In genomic region chr11:53330325-53330724, GRCm38 (mm10) we compare ENCODE assay signal across 23 mouse cellular contexts. TPM values are rescaled to one million over a fixed set of nuclear protein-coding genes. Genes with fewer than 3 reads are reported as not detected.
A peak's percentile ranks its signal among the peaks of the same experiment; 100 is the strongest.
DNase-seq lines count a peak whose midpoint lies in the region; TF ChIP-seq lines count a peak whose summit lies in the region.
"Had no signal": no experiment of that assay in that cellular context is flagged by ENCODE, and none has a peak within 500 bp of the region (broad histone marks: within the 10 kb centered on the region; RNA-seq: fewer than 3 reads in every experiment).

No protein-coding gene starts in this region.

- 0 out of 4 replicates have a peak, but pooled peaks of 1 of the 2 experiments have one; percentile 20 for TF ChIP-seq EP300 in MEL (IDR thresholded peaks at IDR 0.05; ENCODE audit: low read depth in 1 of 2, low read length in 2 of 2)

- no peak overlapping the region for H3K9ac ChIP-seq in MEL (ENCODE audit: control insufficient read depth, low read depth, low read length, poor library complexity, severe bottlenecking)
- H3K9ac ChIP-seq: embryonic facial prominence, embryonic 12.5 days; forebrain, embryonic 12.5 days; forebrain, postnatal 0 days; hindbrain, embryonic 13.5 days had no signal

- H3K9me3 ChIP-seq in MEL (replicated peaks; ENCODE audit: insufficient read depth, low read length) = no peaks in the 10 kb centered on the region
- H3K9me3 ChIP-seq: embryonic facial prominence, embryonic 12.5 days; forebrain, embryonic 12.5 days; G1E; hindbrain, embryonic 13.5 days had no signal

- no peak for TF ChIP-seq CTCF in MEL (IDR thresholded peaks at IDR 0.05 in 2 of 3, conservative IDR thresholded peaks at IDR 0.05 in 1 of 3; ENCODE audit: control insufficient read depth in 1 of 3, insufficient read depth in 1 of 3, low read depth in 2 of 3, low read length in 3 of 3, poor library complexity in 1 of 3, severe bottlenecking in 1 of 3)

- H3K27me3 ChIP-seq in MEL (ENCODE audit: control insufficient read depth in 1 of 2, insufficient read depth in 2 of 2, low read length in 2 of 2) = no peaks in the 10 kb centered on the region
- H3K27me3 ChIP-seq: CH12.LX; embryonic facial prominence, embryonic 12.5 days; forebrain, embryonic 12.5 days; hindbrain, embryonic 13.5 days had no signal

- TF ChIP-seq RAD21 in MEL (IDR thresholded peaks at IDR 0.05; ENCODE audit: low read depth, low read length) = no peak

- H3K27ac ChIP-seq in MEL (ENCODE audit: control insufficient read depth, low read depth, low read length) = no peak overlapping the region
- H3K27ac ChIP-seq: embryonic facial prominence, embryonic 12.5 days; forebrain, embryonic 12.5 days; hindbrain, embryonic 13.5 days; hindbrain, postnatal 0 days had no signal

- H3K4me1 ChIP-seq in MEL (ENCODE audit: control insufficient read depth in 1 of 2, insufficient read depth in 2 of 2, low read length in 2 of 2) = peaks cover 7 to 17% of the 10 kb centered on the region in 2 experiments

- TF ChIP-seq POLR2A in MEL (IDR thresholded peaks at IDR 0.05; ENCODE audit: control insufficient read depth in 1 of 2, insufficient read depth in 1 of 2, low read depth in 1 of 2, low read length in 2 of 2, poor library complexity in 1 of 2) = no peak

- peaks cover 13% of the 10 kb centered on the region for H3K79me2 ChIP-seq in MEL (ENCODE audit: control insufficient read depth, insufficient read depth, low read length, poor library complexity)

- DNase-seq in 416B (ENCODE audit: low read depth) (peak; percentile 72), MEL (ENCODE audit: low read depth, low spot score) (no peak)
- peak; percentile 65 for DNase-seq in CD4-positive, CD25-positive, alpha-beta regulatory T cell, adult 2 months (ENCODE audit: low read depth, low spot score)
- DNase-seq in induced T-regulatory cell, adult 2 months (ENCODE audit: low read depth) = peak; percentile 70
- no peak for DNase-seq in layer of hippocampus, adult 9-11 months
- DNase-seq in right cerebral cortex, adult 2 months (ENCODE audit: low spot score in 2 of 2) = no peak
- DNase-seq in layer of hippocampus, adult 18-20 months (ENCODE audit: low spot score in 2 of 2) = no peak
- no peak for DNase-seq in Muller cell, postnatal 12 days (ENCODE audit: inconsistent ontology term)
- DNase-seq: adrenal gland, postnatal 10 days; cerebellum, adult 11 months; cerebellum, adult 9-10 months; cerebellum, postnatal 25 days; forebrain, postnatal 0 days; gastrocnemius, postnatal 14 days; heart, postnatal 10 days; heart, postnatal 4 days; kidney, adult 8-10 months had no signal

- H3K36me3 ChIP-seq in MEL (ENCODE audit: control insufficient read depth in 1 of 2, insufficient read depth in 2 of 2, low read length in 2 of 2) = peaks cover 22% of the 10 kb centered on the region in 2 experiments

- no peak overlapping the region for H3K4me3 ChIP-seq in MEL (ENCODE audit: control insufficient read depth in 1 of 2, insufficient read depth in 1 of 2, low read depth in 2 of 2, low read length in 2 of 2)
- H3K4me3 ChIP-seq: embryonic facial prominence, embryonic 12.5 days; forebrain, embryonic 12.5 days; hindbrain, embryonic 13.5 days had no signal

TF ChIP-seq in MEL, 35 proteins besides CTCF, POLR2A, EP300 and RAD21:
- 0 out of 2 replicates have a peak, but pooled peaks have one; percentile 8 for TF ChIP-seq TCF12 (IDR thresholded peaks at IDR 0.05; ENCODE audit: low read depth, low read length)
- TF ChIP-seq ZMIZ1 (IDR thresholded peaks at IDR 0.05; ENCODE audit: low read depth, low read length) = no peak
- peak; percentile 46; the same call in 1 of the 2 replicates for TF ChIP-seq ZNF384 (IDR thresholded peaks at IDR 0.05; ENCODE audit: low read depth, low read length)

RNA-seq across cellular contexts. Expression of gene Zcchc10, which starts 5.8 kb away (rescaled TPM):
- 9.9 and 11.6 TPM in 2 replicates for total RNA-seq in MEL (2012; rRNA removed)
- polyA plus RNA-seq in MEL (2012; ENCODE audit: insufficient read depth in 1 of 2, insufficient read length in 2 of 2, low read depth in 1 of 2, low replicate concordance in 2 of 2, missing spikeins in 1 of 2) = 100 to 1,000 TPM in 1 of 2 experiments, 10 to 100 TPM in 1; 36.2 to 169 TPM
- 10 to 100 TPM; 11.0 to 11.8 TPM for total RNA-seq in layer of hippocampus, adult 18-20 months (2021)

RNA-seq across cellular contexts. Expression of gene Aff4, which starts 20.3 kb away (rescaled TPM):
- 29.0 and 37.7 TPM in 2 replicates for total RNA-seq in MEL (2012; rRNA removed)
- polyA plus RNA-seq in MEL (2012; ENCODE audit: insufficient read depth in 1 of 2, insufficient read length in 2 of 2, low read depth in 1 of 2, low replicate concordance in 2 of 2, missing spikeins in 1 of 2) = 100 to 1,000 TPM in 1 of 2 experiments, 10 to 100 TPM in 1; 47.7 to 268 TPM
- total RNA-seq in layer of hippocampus, adult 18-20 months (2021) = 100 to 1,000 TPM; 236 to 237 TPM

RNA-seq across cellular contexts. Expression of gene Hspa4, which starts 30.1 kb away (rescaled TPM):
- total RNA-seq in MEL (2012; rRNA removed) = 276 and 301 TPM in 2 replicates
- 100 to 1,000 TPM; 209 to 907 TPM for polyA plus RNA-seq in MEL (2012; ENCODE audit: insufficient read depth in 1 of 2, insufficient read length in 2 of 2, low read depth in 1 of 2, low replicate concordance in 2 of 2, missing spikeins in 1 of 2)
- 100 to 1,000 TPM; 178 to 180 TPM for total RNA-seq in layer of hippocampus, adult 18-20 months (2021)

Comparison
In these comparisons a context has a peak if more than half of its experiments do, and no peak if none do; other contexts are left out.
1. DNase-seq: peak in 416B (single experiment), CD4-positive, CD25-positive, alpha-beta regulatory T cell, adult 2 months (single experiment) and induced T-regulatory cell, adult 2 months (single experiment); none in MEL (single experiment), layer of hippocampus, adult 9-11 months (single experiment), right cerebral cortex, adult 2 months (0 of 2), layer of hippocampus, adult 18-20 months (0 of 2) and Muller cell, postnatal 12 days (single experiment).